Mouse (Mus musculus) Patski (cell line): ENCODE measurements around the gene Sorcs2. TPM values are rescaled to one million over a fixed set of nuclear protein-coding genes. Genes with fewer than 3 reads are reported as not detected.

Source experiments
- ATAC-seq: fragments of 100-300 bp; one replicate; pipeline ENCODE4 v1.8.0; 2021
- CTCF ChIA-PET: fragments of 350-600 bp; sonication (Branson Sonifier 250); formaldehyde crosslinking; loops from one replicate; lab custom pipeline; 2022; ENCODE audit warnings: inconsistent platforms; lab: Charles Lee
- POLR2A ChIA-PET: fragments of 350-600 bp; sonication (Branson Sonifier 250); formaldehyde crosslinking; loops from one replicate; lab custom pipeline; 2022; ENCODE audit warnings: antibody characterized with exemption, inconsistent platforms; lab: Charles Lee
- DNase-seq: peaks from one replicate; pipeline ENCODE4 v3.0.0-alpha.2; 2011; ENCODE audit warnings: low read depth, low spot score
- H3K27me3 ChIP-seq: fragments of 371-371 bp; one replicate; pipeline ENCODE4 v1.5.1; 2021
- CTCF ChIP-seq: fragments of 100-300 bp; IDR thresholded peaks from one replicate; pipeline ENCODE4 v1.5.1; 2021
- in situ Hi-C: fragments of 300-500 bp; cut with MboI; formaldehyde crosslinking; loops from 3 replicates; pipeline ENCODE4 v1.11.1; 2018; ENCODE audit warnings: low pct_unique_long_range_greater_than_20kb, mixed read lengths
- polyA plus RNA-seq: library from polyadenylated mRNA; unstranded; gene quantifications from one replicate; pipeline ENCODE4 v1.2.3, GENCODE M21; 2021

Gene Sorcs2
- polyA plus RNA-seq, 1 experiment from 2014 or later, result 9.9 TPM

DNA sequence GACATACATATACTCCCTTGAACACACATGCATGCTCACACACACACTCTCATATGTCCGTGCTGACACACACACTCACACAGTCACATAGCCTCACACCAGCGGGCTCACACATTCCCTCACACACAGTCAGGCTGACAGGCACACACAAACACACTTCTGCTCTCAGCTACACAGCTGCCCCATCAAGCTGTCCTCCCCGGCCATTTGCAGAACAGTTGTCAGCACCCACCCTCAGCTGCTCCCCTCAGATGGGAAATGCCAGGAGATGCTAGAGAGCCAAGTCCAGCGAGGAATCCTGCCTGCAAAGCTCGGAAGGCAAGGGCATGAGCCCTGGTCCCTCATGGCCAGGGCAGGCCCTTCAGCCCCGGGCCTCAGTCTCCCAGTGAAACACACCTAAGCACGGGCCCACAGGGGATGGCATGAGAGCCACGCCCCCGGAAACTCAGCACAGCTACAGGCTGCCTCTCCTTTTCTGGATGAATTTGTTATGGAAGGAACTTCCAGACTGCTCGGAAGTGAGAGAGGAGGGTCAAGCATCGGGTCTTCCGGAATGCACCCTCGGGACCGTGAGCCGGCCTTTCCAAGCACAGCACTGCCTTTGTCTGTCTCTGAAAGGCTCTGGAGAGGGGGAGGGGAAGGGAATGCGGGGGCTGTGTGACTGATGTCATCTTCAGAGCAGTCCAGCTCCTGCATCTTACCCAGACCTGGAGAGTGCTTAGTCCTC lies 84.4 kb downstream of the Sorcs2 start:
- no peaks in the 10 kb centered on the region for H3K27me3 ChIP-seq
- TF ChIP-seq CTCF, result no peak
- in situ Hi-C loops, result no loop called here
- ChIA-PET POLR2A (no interaction called here), CTCF (interaction anchor here (1.8 to 2.7 kb wide), 3 partner anchors 10 to 82 kb away, joined by 4 to 9 read pairs (median 6); no protein-coding TSS in a partner anchor)
- DNase-seq, result no peak
- no peak for ATAC-seq

DNA sequence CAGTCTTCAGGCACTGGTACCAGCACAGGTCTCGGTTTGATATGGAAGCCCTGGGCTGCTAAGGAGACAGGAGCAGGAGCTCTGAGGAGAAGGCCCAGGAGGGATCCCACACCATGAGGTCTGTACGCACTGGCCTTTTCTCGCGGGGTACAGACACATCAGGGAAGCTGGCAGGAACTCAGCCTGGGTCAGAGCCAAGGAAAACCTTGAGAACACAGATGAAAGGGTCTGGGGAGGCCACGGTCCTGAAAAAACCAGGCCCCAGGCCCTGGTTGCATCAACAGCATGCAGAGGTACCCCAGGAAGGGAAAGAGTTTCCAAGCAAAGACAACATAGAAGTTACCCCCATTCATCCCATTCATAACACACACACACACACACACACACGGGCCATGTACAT lies 85.0 kb downstream of the Sorcs2 start:
- no peaks in the 10 kb centered on the region for H3K27me3 ChIP-seq
- CTCF ChIA-PET, result interaction anchor here (2.1 to 2.7 kb wide), 2 partner anchors 16 to 83 kb away, joined by 6 to 9 read pairs; no protein-coding TSS in a partner anchor
- POLR2A ChIA-PET, result no interaction called here
- TF ChIP-seq CTCF, result no peak
- ATAC-seq (no peak), DNase-seq (no peak)
- in situ Hi-C loops, result no loop called here

DNA sequence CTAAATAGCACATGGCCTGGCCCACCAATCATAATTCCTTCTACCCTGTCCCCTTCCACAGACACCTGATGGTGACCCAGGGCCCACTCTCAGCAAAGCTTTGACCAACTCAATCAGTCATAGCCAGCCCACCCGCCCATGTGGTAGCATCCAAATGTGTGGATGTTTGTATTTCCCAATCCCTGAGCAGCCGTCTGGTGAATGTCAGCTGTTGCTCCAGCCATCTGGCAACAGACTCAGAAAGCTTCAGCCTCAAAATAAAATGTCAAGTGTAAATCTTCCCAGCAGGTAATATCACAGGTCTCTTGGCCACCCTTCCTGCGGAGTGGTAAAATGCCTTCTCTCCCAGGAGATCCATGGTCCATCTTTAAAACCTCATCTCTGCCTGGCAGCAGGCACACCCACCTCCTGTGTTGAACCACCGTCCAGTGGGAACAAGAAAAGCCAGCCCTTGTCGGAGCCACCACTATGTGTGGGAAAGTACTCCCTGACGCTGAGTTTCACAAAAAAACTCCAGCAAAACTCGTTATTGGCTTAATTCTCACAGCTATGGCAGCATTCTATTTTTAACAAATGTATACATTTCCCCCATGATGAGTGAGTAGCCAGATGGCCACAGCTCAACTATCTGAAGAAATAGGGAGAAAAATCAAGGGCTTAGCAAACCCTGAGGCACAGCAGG lies 93.5 kb downstream of the Sorcs2 start:
- no peak for ATAC-seq
- DNase-seq, result no peak
- CTCF ChIA-PET, result no interaction called here
- H3K27me3 ChIP-seq, result no peaks in the 10 kb centered on the region
- POLR2A ChIA-PET, result interaction anchor here (0.6 kb wide), 1 partner anchor 162 kb away, joined by 3 read pairs; no protein-coding TSS in a partner anchor
- no peak for TF ChIP-seq CTCF
- in situ Hi-C loops, result no loop called here

DNA sequence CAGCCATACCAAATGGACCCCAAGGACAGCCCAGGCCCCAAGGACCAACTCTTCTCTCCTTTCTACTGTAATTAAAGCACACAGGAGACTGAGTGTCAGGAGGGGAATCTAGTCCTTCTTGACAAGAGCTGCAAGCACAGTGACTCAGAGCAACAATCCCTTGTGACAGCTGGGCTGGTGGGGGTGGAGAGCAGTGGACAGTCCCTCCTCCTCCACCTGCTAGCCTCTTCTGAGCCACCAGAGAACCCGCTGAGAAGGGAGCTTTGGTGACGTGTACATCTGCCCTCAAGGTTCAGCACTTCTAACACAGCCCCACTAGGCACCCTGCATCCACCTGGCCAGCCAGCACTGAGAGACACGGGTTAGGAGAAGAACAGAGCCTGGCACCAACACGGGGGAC lies 96.8 kb downstream of the Sorcs2 start:
- ATAC-seq (peak; percentile 58), DNase-seq (no peak)
- no peaks in the 10 kb centered on the region for H3K27me3 ChIP-seq
- CTCF ChIA-PET, result no interaction called here
- in situ Hi-C loops, result no loop called here
- POLR2A ChIA-PET, result no interaction called here
- TF ChIP-seq CTCF, result no peak

DNA sequence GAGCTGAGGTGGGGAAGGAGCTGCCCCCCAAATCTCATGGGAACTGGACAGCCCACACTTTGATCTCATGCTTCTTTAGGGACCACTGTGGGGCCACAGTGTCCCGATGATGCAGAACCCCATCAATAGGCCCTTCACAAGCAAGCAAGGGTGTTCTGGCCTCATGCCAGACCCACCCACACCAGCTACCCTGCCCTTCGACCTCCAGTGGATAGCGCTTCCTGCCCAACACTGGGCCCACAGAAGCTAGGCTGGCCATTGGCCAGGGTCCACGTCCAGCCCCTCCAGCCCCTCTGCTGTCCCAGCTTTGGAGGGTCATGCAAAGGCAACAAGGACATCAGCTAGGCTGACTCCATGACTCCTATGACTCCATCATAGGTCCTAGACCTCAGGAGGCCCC lies 99.9 kb downstream of the Sorcs2 start:
- ATAC-seq, result no peak
- no peaks in the 10 kb centered on the region for H3K27me3 ChIP-seq
- in situ Hi-C loops, result no loop called here
- ChIA-PET CTCF (interaction anchor here (1.3 to 1.9 kb wide), 2 partner anchors 9 to 16 kb away, joined by 4 to 6 read pairs; no protein-coding TSS in a partner anchor), POLR2A (no interaction called here)
- no peak for DNase-seq
- TF ChIP-seq CTCF, result no peak

DNA sequence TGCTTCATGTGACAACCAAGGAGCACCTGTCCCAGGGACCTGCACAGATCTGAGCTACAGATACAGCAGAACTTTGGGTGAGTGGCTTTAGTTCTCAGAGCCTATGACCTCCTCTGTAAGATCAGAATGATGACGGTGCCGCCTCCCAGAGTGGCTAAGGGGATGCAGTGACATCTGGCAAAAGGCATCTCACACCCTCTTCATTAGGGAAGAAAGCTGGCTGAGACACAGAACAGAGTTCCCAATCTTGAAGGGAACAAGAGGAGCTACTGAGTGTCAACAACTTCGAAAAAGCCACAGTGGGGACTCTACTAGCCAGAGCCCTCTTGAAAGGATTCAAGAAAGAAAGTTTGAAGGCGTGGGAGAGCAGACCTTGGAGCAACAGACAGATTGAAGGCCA lies 100.7 kb downstream of the Sorcs2 start:
- no peak for TF ChIP-seq CTCF
- POLR2A ChIA-PET, result no interaction called here
- ATAC-seq (no peak), DNase-seq (no peak)
- CTCF ChIA-PET, result interaction anchor here (1.3 to 1.9 kb wide), 4 partner anchors 9 to 224 kb away, joined by 3 to 6 read pairs (median 4); no protein-coding TSS in a partner anchor
- in situ Hi-C loops, result no loop called here
- no peaks in the 10 kb centered on the region for H3K27me3 ChIP-seq

DNA sequence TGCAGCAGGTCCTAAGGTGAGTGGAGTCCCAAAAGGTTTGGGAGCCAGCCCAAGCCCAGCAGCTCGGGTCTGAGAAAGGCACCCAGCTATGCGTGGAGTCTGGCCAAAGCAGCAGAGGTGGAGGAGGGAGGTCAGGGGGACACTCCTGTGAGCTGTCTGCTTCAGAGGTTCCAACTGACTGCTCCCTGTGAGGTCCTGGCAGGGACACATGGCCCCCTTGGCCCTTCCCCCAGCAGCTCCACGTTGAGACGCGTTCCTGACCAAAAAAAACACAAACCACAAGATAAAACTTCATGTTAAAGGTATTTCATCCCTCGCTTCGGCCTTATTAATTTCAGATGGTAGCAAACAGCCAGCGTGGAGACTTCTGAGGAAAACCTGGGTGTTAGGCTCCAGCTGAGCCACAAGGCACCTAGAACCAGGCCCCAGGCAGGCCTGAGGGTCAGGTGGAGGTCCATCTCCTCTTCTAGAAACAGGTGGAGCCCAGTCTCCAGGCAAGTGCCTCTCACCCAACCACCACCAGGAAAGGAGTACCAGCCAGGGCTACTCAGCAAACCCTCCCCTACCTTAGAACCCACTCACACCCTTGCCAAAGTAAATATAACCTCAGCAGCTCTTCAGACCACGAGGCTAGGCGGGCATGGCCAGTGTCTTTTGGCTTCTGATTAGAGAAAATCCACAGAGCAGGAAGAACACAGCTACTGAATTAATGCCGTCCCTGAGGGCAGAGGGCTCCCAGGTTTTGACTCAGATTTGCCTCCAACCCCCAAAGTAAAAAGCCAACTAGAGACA lies 104.6 kb downstream of the Sorcs2 start:
- in situ Hi-C loops, result no loop called here
- peak; percentile 75 for ATAC-seq
- no peak for TF ChIP-seq CTCF
- H3K27me3 ChIP-seq, result no peaks in the 10 kb centered on the region
- POLR2A ChIA-PET, result interaction anchor here (1.4 to 1.5 kb wide), 2 partner anchors 67 to 82 kb away, joined by 3 to 4 read pairs; no protein-coding TSS in a partner anchor
- peak; percentile 95 for DNase-seq
- CTCF ChIA-PET, result interaction anchor here (1.2 to 2.1 kb wide), 5 partner anchors 30 to 106 kb away, joined by 3 to 16 read pairs (median 5); partner anchors contain the start of gene Sorcs2

DNA sequence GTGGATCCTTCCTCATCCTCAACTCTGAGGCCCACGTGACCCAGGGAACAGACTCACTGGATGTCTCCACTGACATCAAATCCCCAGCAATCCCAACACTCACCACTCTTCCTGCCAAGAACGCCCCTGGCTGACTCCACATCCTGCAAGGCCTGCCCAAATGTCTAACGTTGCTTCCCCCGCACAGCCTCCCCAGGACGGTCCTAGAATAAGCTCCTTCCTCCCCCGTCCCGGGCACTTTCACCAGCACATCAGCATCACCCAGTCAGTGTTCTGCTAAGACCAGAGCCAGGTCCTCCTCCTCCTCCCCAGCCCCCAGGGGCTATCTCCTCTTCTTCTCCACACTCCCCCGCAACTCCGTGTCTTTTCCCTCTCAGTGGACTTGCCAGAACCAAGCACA lies 105.6 kb downstream of the Sorcs2 start:
- in situ Hi-C loops, result no loop called here
- no peak for TF ChIP-seq CTCF
- no peak for ATAC-seq
- CTCF ChIA-PET, result interaction anchor here (1.4 to 2.1 kb wide), 4 partner anchors 16 to 105 kb away, joined by 3 to 16 read pairs (median 4); partner anchors contain the start of gene Sorcs2
- POLR2A ChIA-PET, result interaction anchor here (0.8 to 1.5 kb wide), 2 partner anchors 57 to 66 kb away, joined by 3 to 4 read pairs; no protein-coding TSS in a partner anchor
- no peaks in the 10 kb centered on the region for H3K27me3 ChIP-seq
- no peak for DNase-seq

DNA sequence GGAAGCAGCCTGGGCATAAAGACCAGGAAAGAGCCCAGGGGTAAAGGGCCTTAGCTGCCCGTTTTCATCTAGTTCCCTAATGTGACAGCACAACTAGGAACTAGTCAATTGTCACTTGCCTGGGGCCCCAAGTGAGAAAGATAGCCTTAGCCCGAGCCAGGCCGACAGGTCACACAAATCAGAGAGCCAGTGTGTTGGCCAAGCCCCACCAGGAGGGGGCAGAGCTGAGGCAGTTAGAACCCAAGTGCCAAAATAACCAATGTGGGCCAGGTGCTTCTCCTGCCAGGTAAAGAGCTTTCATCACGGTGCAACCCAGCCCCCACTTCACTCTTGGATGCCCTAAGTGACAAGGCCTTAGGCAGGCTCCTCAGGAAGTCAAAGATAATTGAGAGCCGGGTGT lies 106.7 kb downstream of the Sorcs2 start:
- CTCF ChIA-PET, result interaction anchor here (0.7 to 1.7 kb wide), 3 partner anchors 15 to 103 kb away, joined by 3 to 4 read pairs (median 4); no protein-coding TSS in a partner anchor
- H3K27me3 ChIP-seq, result no peaks in the 10 kb centered on the region
- no peak for TF ChIP-seq CTCF
- in situ Hi-C loops, result no loop called here
- ATAC-seq (no peak), DNase-seq (no peak)
- POLR2A ChIA-PET, result interaction anchor here (1.0 kb wide), 2 partner anchors 13 to 30 kb away, joined by 3 read pairs; no protein-coding TSS in a partner anchor

DNA sequence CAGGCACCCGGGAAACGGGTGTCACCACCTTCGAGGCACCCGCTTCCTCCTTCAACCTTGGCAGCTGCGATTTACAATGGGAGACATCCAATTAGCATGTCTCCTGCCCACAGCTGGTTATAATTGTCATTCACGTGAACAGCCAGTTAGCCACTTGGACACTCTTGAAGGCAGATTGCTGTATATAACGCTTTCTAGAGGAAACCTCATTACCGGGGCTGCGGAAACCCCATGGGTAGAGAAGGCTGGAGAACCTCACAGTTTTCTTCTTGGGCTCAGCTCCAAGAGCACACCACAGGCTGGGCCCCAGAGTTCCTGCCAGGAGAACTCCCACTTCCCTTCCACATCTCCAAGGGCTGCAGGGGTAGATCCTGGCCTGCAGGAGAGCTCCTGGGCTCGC lies 112.5 kb downstream of the Sorcs2 start:
- ChIA-PET CTCF (no interaction called here), POLR2A (no interaction called here)
- TF ChIP-seq CTCF, result no peak
- DNase-seq, result no peak
- no peaks in the 10 kb centered on the region for H3K27me3 ChIP-seq
- no peak for ATAC-seq
- in situ Hi-C loops, result no loop called here
